Mouse (Mus musculus): ENCODE measurements around the gene Cd200. TPM values are rescaled to one million over a fixed set of nuclear protein-coding genes. Genes with fewer than 3 reads are reported as not detected.
"Not testable (repeated sequence)": the region's sequence is repeated elsewhere in the genome, so short reads cannot be mapped to it uniquely, and the experiment has no call there.

Gene Cd200
- polyA plus RNA-seq, 1 experiment, result 113 TPM

- DNase-seq (ENCODE audit: low read depth), result peak; percentile 98
Measured at GRCm38 (mm10) chr16:45378147-45378943, 30.5 kb downstream of the Cd200 start.

GRCm38 (mm10) chr16:45377332-45377731 is 31.5 kb downstream of the Cd200 start:
- peak; percentile 71 for DNase-seq (ENCODE audit: low read depth)

GRCm38 (mm10) chr16:45376812-45377211 is 32.0 kb downstream of the Cd200 start:
- DNase-seq (ENCODE audit: low read depth), result peak; percentile 89

DNA sequence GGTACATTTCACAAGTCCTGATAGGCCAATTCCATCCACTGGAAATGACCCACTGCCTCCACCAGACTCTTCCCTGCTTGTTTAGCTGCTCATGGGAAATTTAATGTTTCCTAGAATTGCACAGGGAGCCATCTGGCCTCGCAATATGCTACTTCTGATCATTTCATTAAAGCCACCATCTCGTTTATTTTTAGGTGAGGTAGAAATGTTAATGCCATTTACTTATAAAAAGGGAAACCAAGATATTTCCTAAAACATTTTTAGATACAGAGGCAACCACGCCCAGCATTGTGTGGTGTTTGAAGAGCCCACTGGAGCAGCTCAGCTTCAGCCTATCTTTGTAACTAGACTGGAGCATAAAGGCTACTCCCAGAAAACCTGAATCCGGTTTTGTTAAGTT is 32.6 kb downstream of the Cd200 start:
- DNase-seq (ENCODE audit: low read depth), result no peak

- peak; percentile 97 for DNase-seq (ENCODE audit: low read depth)
Measured at GRCm38 (mm10) chr16:45375506-45376225, 33.2 kb downstream of the Cd200 start.

DNA sequence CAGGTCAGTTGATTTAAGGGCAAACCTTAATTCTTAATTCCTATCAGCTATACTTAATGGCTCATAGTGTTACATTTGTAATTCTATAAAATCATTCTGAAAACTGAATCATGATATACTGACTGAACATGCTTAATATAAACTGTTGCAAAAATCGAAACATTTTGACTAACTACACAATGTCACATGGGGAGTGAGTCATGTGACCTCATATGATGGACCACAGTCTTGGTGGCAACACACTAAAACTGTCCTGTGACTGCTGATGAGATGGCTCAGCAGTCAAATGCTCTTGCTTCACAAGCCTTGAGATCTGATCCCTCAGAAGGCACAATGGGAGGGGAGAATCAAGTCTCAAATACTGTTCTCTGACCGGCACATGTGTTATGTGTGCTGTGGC is 34.8 kb downstream of the Cd200 start:
- no peak for DNase-seq (ENCODE audit: low read depth)

- no peak for DNase-seq (ENCODE audit: low read depth)
Measured at GRCm38 (mm10) chr16:45371076-45371475, 37.8 kb downstream of the Cd200 start.

GRCm38 (mm10) chr16:45369285-45369965 is 39.4 kb downstream of the Cd200 start:
- no peak for DNase-seq (ENCODE audit: low read depth)

- no peak for DNase-seq (ENCODE audit: low read depth)
Measured at GRCm38 (mm10) chr16:45366111-45366510, 42.7 kb downstream of the Cd200 start.

- DNase-seq (ENCODE audit: low read depth), result no peak
Measured at GRCm38 (mm10) chr16:45365353-45365752, 43.5 kb downstream of the Cd200 start.

DNA sequence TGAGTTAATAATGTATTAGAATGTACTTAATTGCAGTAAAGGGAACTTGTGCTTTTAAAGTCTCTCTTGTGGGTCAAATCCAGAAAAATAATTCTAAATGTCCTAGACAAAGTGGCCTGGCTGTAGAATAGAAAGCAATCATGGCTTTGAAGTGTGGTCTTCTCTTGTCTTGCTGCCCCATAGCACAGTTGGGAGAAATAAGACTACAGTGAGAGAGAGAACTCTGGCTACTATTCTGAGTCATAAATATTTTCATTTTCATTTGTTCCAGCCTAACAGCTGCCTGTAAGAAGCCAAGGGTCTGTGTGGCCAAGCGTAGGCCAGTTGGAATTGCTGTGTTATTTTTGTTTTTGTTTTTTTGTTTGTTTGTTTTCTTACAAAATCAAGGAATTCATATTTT is 44.2 kb downstream of the Cd200 start:
- no peak for DNase-seq (ENCODE audit: low read depth)

- no peak for DNase-seq (ENCODE audit: low read depth)
Measured at GRCm38 (mm10) chr16:45363480-45364045, 45.3 kb downstream of the Cd200 start.

- DNase-seq (ENCODE audit: low read depth), result no peak
Measured at GRCm38 (mm10) chr16:45361450-45361849, 47.4 kb downstream of the Cd200 start.

GRCm38 (mm10) chr16:45358441-45358840 is 50.4 kb downstream of the Cd200 start:
- DNase-seq (ENCODE audit: low read depth), result not testable (repeated sequence)

DNA sequence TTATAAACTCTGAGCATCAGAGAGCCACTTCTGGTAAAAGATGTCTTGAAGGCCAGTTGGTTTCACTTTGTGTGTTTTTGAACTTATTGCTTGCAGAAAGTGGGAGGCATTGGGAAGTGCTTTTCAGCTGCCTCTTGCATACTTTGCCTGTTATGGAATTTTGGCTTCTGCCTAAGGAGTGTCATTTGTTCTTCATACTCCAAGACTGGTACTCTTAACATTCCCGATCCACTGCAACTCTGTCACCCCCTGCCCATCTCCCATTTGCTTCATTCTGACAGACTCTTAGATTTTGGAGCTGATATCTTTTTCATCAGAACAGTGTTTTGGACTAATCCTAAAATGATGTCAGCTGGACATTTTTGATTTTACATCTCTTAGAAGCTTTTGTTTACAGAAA is 51.7 kb downstream of the Cd200 start:
- no peak for DNase-seq (ENCODE audit: low read depth)

DNA sequence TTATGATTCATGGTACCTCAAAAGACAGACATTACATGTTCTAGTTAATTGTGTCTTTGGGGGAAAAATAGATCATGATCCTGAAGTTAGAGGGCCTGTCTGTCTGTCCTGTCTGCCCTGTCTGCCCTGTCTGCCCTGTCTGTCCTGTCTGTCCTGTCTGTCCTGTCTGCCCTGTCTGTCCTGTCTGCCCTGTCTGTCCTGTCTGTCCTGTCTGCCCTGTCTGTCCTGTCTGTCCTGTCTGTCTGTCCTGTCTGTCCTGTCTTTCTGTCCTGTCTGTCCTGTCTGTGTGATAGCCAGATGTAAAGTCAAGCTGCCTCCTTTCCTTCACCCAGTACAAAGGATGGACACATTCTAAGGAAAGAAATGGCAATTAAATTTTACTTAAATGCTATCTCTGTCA is 56.0 kb downstream of the Cd200 start:
- peak; percentile 92 for DNase-seq (ENCODE audit: low read depth)

DNA sequence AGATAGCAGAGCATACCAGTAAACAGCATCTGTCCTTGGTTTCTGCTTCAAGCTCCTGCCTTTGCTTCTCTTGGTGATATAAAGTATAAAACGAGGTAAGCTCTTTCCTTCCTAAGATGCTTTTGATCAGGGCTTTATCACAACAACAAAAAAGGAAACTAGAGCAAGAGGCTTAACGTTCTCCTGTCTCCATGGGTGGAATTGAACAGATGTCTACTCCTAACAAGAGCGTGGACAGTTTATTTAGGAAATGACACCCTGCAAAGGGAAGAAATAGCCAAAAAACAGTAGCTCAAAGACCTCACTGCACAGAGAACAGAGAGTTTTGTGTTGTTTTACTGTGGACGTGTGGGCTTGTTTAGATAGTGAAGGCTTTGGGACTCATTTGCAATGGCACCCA is 58.1 kb downstream of the Cd200 start:
- no peak for DNase-seq (ENCODE audit: low read depth)

- DNase-seq (ENCODE audit: low read depth), result no peak
Measured at GRCm38 (mm10) chr16:45349523-45350298, 59.1 kb downstream of the Cd200 start.

DNA sequence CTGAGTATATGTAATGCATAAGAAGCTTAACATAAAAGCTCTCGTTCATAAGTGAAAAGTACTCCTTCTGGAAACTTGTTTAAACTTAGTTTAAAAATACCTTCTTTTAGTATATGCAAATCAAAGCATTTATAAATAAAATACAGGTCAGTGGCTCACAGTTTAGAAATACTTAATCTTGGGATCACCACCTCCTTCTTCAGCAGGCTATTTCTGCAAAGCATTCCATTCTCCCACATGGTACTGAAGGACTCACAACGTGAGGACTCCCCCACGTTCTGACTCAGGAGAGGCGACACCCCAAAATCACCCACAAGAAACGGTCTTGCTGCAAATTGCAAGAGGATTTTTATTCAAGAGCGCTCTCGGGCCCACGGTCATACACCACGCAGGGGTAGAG is 60.6 kb downstream of the Cd200 start:
- not testable (repeated sequence) for DNase-seq (ENCODE audit: low read depth)

DNA sequence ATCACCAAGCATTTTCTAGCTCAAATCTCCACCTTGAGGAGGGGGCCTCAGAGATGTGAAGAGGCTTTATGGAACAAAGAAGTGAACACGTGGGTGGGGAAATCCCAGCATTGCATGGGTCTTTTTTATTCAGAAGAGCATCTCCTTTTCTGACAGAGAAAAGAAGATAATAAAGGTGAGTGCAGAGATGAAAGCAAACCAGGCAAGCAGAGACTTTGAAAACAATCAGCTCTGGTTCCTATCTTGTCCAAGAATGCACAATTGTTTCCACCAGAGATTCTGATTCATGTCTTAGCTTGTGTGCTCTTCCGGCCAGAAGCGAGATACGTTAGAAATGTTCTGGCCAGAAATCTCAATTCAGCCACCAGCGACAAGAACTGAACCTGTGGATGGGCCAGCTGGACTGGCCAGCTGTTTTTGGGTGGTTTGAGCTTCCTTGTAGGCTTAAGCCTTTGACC is 61.9 kb downstream of the Cd200 start:
- DNase-seq (ENCODE audit: low read depth), result no peak

DNA sequence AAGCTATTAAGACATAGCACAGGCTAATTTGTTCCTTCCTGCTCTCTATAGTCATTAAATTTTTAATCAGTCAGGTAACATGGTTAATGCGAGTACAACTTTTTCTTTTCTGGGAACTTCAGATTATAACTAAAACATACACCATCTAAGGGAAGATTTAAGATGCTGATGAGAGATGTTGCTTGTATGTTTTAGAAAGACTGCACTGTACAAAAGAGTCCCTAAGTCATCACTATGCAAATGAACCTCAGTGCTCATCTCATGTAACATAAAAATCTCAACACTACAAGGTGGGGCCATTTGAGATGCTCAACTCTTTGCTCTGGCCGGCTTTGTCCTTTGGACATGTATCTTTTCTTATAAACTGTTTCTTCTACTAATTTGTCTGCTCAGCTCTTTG is 62.5 kb downstream of the Cd200 start:
- DNase-seq (ENCODE audit: low read depth), result no peak

Measured in gonadal fat pad, adult 2 months (tissue).